Mouse (Mus musculus): Measurements from ENCODE around the gene Fndc8. TPM values are rescaled to one million over a fixed set of nuclear protein-coding genes. Genes with fewer than 3 reads are reported as not detected.

The Fndc8 gene
- total RNA-seq, 2 experiments from 2014 or later, result not detected

DNA sequence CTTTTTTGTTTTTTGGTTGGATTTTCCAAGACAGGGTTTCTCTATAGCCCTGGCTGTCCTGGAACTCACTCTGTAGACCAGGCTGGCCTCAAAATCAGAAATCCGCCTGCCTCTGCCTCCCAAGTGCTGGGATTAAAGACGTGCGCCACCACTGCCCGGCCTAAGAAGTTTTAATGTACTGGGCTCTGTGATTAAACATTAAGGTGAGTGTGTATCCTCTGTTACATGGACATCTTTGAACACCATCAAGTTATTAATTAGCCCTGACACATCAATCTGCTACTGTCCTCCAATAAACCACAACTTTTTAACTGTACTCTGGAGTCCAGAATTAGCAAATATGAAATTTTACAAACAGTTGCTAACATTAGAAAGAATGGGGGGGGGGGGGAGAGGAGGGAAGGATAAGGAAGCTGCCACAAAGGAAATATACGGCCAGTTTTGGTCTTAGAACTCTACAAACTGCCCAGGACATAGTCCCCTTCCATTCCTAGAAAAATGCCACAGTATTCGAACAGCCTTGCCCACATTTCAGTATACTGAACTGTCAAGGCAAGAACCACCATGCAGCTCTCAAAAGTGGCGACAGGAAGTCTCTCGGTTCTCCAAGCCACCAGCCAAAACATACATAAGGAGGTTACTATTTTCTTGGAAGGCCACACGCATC, 22.3 kb upstream of the Fndc8 start:
- no peak for DNase-seq (ENCODE audit: low spot score)

DNA sequence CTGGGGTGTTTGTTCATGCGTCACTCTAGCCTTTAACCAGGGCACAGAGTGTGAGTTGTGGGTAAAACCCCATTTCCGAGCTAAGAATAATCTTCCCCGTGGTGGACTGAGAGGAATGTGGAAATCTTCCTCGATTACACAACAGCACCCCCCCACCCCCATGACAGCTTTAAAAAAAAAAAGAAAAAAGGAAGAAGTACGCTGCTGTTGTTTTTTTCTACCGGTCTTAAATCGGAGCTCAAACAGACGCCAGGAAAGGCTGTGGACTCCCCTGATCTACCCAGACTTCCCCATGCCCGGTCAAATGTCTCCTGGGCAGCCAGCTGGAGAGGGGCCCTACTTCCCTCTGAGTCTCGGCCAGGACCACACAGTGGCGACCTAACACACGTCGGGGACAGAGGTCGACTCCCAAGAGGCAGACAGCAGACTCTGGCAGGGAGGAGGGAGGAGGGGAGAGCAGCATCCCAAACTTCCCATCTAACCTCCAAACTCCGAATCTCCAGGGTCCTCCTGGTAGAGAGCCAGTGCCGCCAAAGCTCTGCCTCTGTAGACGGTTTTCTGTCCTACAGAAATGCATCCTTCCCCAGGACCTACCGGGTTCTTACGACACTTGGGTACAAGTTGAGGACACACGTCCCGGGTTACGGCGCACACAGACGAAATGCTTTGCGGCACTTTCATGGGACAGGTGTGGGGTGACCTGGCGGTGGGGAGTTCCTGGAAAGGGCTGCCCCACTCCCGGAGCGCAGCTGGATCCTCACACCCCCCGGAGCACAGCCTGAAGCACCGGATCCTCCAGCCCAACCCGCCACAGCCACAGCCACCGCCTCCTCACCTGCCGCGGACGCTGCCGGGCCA, 21.5 kb upstream of the Fndc8 start:
- DNase-seq (ENCODE audit: low spot score), result peak; percentile 82

DNA sequence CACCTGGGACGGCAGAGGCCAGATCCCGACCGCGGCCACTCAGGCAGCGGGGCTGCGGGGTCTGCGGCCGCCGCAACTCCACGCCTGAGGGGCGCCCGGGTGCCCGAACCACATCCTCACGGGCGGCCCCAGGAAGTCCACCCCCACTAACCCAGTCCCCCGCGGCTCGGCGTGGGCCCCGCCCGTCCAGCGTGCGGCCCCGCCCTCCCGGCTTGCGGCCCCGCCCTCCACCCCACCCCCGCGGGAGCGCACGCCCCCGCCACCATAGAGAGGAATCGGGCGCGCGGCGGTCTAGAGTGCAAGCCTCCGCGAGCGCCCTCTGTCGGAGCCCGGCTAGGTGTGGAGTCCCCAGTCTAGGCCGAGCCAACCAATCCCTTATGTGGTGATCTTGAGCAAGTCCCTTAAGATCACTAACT, 20.9 kb upstream of the Fndc8 start, which contains the start of gene Rffl:
TSS of gene Rffl (minus strand) at position 180 of the 416 bp plus-strand sequence.
- DNase-seq (ENCODE audit: low spot score), result peak; percentile 93

DNA sequence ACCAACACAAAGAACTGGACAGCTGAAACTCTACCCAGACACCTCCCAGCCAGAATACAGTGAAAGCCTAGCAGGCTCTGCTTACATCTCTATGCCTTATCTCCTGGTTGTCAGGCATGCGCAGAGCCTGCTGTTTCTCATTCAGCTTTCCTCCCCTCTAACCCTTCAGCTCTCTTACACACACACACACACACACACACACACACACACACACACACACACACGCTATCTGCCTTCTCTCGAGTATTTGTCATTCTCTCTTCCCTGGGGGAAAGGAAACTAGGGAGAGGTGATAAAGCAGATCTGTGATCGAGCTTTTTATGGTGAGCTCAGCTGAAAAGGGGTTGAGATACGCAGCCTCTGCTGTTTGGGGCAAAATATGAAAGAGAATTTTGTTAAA, 17.0 kb upstream of the Fndc8 start:
- DNase-seq (ENCODE audit: low spot score), result no peak

DNA sequence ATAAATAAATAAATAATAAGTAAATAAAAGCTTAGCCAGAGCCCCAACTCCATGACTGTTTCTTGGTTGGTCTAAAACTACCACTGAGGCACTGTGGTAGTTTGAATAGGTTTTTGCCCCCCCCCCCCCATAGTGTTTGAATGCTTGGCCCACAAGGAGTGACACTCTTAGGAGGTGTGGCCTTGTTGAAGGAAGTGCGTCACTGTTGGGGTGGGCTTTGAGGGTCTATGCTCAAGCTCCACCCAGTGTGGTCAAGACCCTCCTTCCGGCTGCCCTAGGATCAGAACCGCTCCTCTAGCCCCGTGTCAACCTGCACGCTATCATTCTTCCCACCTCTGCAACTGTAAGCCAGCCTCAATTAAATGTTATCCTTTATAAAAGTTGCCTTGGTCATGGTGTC, 16.3 kb upstream of the Fndc8 start:
- DNase-seq (ENCODE audit: low spot score), result no peak

DNA sequence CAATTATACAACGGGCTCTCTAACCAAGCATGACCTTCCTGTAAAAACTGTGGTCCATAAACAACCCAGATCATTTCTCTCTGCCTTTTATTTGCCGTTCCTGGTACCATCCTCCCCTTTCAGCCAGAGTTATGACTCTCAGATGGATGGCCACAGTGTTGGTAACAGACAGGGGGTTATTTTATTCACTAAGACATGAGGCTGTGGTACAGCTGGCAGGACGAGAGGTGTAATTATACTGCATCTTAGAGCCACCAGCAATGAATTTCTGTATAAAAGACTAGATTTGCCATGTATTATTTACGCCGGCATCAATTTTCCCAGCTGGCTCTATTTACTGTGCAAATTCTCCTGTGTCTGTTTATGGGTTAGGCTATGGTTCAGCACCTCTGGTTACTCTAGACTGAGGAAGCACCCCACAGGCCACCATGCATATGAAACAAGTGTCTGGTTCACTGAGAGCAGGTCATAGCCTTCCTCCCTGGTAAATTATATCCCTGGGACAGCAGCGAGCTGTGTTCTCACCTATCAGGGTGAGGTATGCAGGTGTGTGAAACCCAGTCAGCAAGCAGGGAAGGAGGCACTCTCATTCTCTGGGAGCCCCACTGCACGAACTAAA, 14.1 kb upstream of the Fndc8 start:
- no peak for DNase-seq (ENCODE audit: low spot score)

DNA sequence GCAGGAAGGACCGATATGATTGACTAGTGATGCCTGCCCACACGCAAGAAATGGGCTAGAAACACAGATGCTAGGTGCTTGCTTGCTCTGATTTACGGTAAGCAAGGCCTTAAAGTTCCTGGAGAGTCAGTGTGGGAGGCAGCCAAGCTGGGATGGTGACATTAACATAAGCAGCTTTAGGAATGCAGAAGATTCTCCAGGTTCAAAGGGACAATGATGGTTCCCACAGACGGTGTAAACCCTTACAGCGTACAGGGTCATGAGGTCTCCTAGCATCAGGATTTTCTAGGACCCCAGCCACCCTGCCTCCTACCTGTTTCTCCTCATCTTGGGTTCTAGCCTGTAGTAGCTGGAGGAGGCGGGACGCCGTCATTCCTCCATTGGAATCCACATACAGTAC, 8.7 kb upstream of the Fndc8 start:
- no peak for DNase-seq (ENCODE audit: low spot score)

DNA sequence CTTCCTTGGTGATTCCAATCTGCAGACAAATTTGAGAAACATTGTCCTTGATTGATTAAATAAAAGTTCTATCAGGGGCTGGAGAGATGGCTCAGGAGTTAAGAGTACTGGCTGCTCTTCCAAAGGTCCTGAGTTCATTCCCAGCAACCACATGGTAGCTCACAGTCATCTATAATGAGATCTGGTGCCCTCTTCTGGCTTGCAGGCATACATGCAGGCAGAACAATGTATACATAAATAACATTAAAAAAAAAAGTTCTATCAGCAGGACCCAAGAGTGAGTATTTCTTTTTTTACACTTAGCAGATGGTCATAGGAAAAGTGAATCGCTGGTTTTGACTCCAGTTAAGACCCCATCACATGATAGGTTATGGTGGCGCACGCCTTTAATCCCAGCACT, 5.4 kb upstream of the Fndc8 start:
- no peak for DNase-seq (ENCODE audit: low spot score)

DNA sequence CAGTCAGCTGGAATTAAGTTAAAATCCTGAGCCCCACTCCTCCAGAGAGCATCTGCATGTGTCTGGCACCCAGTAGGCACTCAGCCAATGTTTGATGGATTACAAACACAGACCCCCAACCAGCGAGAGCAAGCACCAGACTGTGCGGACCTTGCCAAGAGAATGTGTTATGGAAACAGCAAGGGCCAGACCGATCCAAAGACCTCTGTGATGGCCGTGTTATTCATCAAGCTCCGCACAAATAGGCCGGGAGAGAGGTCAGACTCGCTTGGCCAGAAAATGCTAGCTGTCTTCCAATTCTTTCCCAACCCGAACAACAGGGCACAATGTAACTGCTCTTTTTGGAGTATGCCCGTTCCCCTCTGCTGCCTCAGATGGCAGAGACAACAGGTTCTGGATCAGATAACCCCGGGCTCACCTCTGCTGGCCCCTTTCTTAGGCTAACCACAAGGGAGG, 3.4 kb upstream of the Fndc8 start:
- no peak for DNase-seq (ENCODE audit: low spot score)

DNA sequence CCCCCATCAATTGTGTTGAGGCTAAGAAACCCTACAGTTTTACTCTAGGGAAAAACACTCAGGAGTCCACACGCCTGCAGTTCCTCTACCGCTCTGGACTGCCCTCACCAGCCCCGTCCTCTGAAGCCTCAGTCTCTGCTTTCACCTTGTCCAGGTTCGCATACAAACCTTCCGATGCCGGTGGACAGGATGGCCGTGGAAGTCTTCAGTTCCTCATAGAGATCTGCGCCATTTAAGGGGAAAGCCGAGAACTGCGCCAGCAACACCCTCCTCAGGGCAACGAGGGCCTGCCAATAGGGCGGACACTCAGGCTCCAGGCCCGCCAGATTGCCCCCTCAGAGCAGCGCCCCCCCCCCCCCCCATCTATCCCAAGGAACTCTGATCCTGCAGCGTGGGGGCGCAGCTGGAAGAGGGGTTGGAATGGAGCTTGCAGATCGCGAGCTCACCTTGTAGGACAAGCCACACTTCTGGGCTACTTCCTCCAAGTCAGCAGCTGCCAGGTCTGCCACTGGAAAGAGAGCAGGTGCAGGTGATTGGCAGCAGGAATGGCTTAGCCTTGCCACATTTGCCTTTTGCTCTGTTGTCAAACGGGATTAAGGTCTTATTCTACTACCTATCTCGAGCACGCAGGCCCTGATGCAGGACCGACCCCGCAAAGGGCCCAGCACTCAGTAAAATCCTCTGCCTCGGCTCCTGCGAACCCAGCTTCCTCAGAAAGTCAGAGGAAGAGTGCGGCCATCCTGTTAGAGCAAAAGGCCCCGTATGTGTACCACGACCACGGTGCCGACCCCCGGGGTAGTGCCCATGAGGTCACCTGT, 2.2 kb upstream of the Fndc8 start:
- DNase-seq (ENCODE audit: low spot score), result no peak

DNA sequence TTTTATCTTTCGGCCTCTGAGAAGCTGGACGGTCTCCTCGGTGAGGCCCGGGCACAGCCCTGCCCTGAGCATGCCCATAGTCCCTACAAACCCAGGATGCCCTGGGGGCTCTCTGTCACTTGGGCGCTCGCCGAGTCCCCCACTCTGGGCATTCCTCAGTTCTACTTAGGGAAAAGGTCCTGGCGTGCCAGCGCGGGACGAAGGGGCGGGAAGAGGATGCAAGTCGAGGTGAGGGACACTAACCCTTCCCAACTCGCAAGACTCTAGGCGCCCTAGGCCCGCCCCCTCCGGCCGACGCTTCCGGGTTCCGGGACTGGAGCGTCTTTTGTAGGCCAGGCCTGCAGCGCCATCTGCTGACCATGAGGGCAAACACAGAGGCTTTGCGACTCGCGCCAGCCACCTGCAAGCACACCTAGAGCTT, 1.6 kb upstream of the Fndc8 start, which contains the start of gene Rad51d:
TSS of gene Rad51d (minus strand) at position 273 of the 421 bp plus-strand sequence.
- DNase-seq (ENCODE audit: low spot score), result peak; percentile 94

DNA sequence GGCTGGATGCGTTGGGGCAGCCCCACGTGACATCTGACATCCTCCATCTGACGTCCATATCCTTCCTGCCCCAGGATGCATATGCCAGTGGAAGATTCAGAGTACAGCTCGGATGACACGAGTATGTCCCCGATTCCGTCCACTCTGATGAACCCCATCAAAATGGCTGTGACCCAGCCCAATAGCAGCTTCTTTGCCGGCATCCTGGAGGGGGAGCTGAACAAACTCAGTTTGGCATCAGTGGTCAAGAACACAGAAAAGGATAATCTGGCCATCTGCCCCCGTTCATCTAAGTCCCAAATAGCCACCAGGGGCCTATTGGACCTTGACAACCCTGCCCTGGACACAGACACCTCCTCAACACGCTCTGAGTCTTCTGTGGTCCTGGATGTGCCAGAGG, 5.6 kb downstream of the Fndc8 start:
- no peak for DNase-seq (ENCODE audit: low spot score)

DNA sequence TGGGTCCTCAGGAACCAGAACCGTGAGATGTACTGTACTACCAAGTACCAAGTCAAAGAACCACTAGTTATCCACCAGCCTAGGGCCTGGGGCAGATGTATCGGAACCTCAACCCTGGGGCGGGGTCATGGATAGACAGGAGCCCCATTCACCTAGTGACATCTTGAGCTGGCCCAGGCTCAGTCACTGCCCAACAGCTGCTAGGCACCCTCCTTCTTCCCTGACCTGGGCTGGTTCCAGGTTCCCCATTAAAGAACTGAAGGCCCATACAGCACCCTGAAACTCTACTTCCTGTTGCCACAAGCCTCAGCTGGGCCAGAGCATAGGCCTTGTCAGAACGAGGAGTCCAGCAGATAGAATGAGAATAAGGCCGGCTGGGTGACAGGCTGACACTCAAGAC, 7.8 kb downstream of the Fndc8 start:
- no peak for DNase-seq (ENCODE audit: low spot score)

DNA sequence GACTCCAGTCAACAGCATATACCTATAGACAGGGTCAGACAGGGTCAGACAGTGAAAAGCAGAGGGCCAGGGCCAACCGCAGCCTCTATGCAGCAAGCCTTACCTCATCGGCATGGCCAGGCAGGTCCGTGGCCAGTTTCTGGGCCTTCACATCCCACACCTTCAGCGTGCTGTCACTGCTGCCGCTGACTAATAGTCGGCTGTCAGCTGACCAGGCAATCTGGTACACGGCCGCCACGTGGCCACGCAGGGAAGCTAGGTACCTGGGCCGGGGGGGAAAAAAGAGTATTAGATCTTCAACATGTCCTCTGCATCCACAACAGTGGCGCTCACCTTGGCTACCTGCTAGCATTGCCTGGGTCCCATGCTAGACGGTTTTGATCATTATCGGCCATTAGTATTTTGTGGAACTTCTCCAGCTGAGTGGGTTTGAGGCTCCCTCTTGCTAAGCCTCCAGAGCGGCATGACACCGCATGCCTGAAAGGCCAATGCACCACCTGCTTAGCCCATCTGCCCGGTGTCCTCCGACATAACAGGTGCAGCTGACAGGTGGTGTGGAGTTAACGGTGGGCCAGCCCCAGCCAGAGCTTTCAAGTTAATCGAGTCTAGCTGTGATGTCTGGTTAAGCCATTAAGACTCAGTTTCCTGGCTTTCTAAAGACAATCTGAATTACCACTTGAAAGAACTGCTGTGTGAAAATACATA, 9.8 kb downstream of the Fndc8 start:
- DNase-seq (ENCODE audit: low spot score), result no peak

DNA sequence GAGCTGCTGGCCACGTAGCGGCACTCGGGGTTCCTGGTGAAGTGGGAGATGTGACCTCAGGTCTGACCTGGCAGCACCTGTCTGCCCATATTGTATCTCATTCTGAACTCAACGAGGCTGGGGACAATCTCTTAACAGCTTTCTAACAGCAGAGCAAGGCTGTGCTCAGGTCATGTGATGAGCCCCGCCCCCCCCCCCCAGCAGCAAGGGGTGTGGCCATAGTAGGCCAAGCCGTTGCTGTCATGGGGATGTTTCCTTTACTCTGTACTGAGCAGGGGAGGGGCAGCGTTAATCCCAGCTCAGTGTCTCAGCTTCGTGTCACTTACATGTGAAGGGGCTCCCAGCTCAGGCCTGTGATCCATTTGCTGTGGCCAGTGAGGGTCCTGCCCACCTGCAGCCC, 13.0 kb downstream of the Fndc8 start:
- no peak for DNase-seq (ENCODE audit: low spot score)

DNA sequence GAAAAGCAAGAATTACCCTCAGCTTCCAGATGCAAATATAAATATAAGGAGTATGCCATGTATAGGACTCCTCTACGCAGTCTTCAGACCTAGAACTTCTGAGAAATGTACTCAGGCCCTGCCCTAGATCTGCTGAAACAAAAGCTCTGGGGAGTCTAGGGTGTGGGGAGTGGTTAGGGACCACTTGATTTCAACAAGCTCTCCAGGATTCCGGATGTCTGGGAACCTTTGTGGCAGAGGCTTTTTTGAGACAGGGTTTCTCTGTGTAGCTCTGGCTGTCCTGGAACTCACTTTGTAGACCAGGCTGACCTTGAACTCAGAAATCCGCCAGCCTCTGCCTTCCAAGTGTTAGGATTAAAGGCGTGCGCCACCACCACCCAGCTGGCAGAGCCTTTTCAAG, 13.9 kb downstream of the Fndc8 start:
- DNase-seq (ENCODE audit: low spot score), result no peak

DNA sequence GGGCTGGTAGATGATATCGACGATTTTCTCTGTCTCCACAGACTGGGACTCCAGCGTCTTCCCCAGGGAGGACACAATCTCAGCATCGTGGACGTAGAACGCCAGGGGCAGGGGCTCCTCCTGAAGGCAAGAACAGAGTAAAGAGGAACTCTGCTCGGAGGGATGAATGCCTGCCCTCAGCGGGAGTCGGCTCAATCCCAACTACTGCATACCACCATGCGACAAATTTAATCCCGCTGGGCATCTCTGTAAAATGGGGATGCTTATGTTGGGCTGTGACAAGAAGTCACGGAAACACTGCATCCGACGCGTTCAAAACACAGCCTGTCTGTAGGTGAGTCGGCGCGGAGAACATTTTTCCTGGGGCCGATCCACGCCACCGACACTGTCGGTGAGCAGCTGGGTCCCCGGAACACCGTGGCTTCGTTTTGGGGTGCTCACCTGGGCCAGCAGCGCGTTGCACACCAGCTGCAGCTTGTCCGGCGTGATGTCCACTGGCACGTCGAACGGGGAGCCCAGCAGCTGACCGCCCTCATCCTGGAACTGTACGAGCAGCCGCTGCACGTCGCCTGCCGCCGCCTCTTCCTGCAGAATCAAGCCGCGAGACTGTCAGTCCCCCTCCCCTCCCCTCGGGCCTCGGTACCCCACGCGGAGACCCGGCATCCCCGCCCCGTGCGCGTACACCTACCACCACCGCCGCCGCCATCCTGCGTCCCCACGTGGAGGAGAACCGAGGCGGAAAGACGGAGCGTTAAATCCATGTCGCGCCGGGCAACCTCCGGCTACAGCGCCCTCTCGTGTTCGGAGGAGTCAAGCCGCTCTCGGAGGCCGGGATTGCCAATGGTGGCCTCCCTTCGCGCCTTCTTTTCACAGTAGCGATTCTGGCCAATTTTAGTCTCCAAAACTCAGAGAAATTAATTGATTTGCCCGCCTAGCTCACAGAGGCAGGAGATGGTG, 16.0 kb downstream of the Fndc8 start, which contains the start of gene Nle1:
TSS of gene Nle1 (minus strand) at position 761 of the 957 bp plus-strand sequence.
- peak; percentile 94 for DNase-seq (ENCODE audit: low spot score)

DNA sequence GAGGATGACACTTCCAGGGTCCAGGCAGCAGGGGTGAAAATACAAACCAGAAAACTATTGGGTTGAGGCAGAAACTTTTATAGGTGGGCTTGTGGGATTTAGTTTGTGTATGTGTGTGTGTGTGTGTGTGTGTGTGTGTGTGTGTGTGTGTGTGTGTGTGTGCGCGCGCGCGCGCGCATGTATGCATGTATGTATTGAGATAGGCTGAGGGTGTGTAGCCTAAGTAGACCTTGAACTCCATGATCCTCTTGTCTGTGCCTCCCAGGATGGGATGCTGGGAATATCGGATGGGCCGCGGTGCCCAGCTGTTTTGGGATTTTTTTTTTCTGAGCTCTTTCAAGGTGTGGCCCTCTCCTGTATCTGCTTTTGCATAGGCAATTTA, 16.7 kb downstream of the Fndc8 start:
- DNase-seq (ENCODE audit: low spot score), result no peak

DNA sequence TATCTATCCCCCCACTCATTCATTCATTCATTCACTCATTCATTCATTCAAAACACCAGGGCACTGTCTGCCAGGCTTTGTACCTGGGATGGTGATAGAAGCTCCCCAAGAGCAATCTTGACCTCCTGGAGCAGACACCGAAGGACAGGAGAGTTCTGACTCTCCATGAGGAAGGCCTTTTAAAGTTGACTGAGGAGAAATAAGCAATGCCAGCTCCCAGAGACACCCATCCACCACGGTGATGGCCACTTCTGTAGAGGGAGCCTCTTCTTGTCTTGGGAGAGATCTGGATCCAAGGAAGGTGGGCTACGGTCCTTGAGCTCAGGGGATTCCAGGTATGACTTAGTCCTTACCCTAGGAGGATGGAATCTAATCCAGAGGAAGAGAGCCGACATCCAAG, 18.3 kb downstream of the Fndc8 start, which contains the start of gene Unc45b:
TSS of gene Unc45b (plus strand) at position 301 of the 400 bp plus-strand sequence.
- no peak for DNase-seq (ENCODE audit: low spot score)

Measured in gastrocnemius, adult 18-20 months (tissue).